Mouse (Mus musculus) brain, embryonic 14.5 days (tissue): ENCODE data around the gene Gpr137. TPM values are rescaled to one million over a fixed set of nuclear protein-coding genes. Genes with fewer than 3 reads are reported as not detected.

Experiments
- DNase-seq: peaks from one replicate; pipeline ENCODE4 v3.0.0-alpha.2; 2011; ENCODE audit warnings: low read depth
- CTCF ChIP-seq: fragments of 200-500 bp; IDR thresholded peaks from 2 replicates; pipeline ENCODE4 v1.5.1; 2012; ENCODE audit warnings: inconsistent platforms, mild to moderate bottlenecking, moderate library complexity, borderline replicate concordance; ENCODE audit not compliant: insufficient read depth, insufficient read length; ENCODE audit errors: extremely low read depth
- POLR2A ChIP-seq: fragments of 200-500 bp; IDR thresholded peaks from 2 replicates; pipeline ENCODE4 v1.6.1; 2012; ENCODE audit warnings: mild to moderate bottlenecking, inconsistent platforms, borderline replicate concordance; ENCODE audit not compliant: poor library complexity, insufficient read depth, insufficient read length, severe bottlenecking; ENCODE audit errors: extremely low read depth
- polyA plus RNA-seq: library from polyadenylated mRNA; depleted of rRNA; stranded (reverse); fragments of >200 nt; gene quantifications from 2 replicates; pipeline ENCODE4 v1.2.3, GENCODE M21; 2012

Gene Gpr137
- polyA plus RNA-seq, 1 experiment = 75.5 TPM

DNA sequence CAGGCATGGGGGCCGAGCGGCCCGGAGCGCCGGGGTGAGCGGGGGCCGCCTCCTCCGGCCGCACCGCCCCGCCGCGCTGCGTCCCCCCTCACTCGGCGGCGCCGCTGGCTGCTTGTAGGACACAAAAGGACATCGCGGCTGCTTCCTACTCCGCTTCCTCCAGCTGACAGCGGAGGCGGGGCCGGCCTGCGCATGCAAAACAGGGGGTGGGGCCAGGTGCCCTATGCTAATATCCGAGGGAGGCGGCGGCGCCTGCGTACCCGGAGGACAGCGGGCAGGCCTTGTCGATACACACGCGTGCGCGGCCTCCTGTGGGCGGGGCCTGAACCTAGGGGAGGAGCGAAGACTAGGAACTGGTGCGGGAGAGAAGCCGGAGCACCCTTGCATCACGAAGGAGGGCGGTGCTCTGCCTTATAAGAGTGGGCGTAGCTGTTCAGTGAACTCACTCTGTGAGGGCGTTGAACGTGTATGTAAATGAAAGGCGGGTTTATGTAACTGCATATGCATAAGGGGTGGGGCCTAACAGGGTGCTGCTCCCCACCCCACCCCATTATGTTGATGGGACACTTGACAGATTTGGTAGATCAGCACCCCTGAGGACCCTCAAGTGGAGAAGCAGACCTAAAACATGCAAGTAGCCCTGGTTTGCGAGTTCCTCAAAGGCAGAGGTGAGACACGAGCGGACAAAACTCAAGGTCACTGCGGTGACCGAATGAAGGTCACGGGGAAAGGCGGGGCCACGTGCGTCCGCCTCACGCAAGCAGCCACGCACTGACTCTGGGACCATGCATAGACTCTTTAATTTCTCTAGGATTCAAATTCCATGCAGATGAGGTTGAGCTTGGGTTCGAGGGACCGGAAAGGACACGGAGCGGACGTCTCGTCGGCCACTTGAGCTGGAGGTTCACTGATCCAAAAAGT, 20.4 kb downstream of the Gpr137 start, which contains the start of gene Esrra:
Gene Esrra (minus strand): TSS at position 167 of the 921 bp plus-strand sequence.
- peak; percentile 100 for DNase-seq
- TF ChIP-seq POLR2A (peak; percentile 86), CTCF (no peak)

- TF ChIP-seq POLR2A (no peak), CTCF (no peak)
- peak; percentile 60 for DNase-seq
These were observed 21.3 kb downstream of the Gpr137 start for GRCm38 (mm10) chr19:6920741-6921636.

- peak; percentile 42 for DNase-seq
These were observed 22.2 kb downstream of the Gpr137 start for GRCm38 (mm10) chr19:6919876-6920740.

DNA sequence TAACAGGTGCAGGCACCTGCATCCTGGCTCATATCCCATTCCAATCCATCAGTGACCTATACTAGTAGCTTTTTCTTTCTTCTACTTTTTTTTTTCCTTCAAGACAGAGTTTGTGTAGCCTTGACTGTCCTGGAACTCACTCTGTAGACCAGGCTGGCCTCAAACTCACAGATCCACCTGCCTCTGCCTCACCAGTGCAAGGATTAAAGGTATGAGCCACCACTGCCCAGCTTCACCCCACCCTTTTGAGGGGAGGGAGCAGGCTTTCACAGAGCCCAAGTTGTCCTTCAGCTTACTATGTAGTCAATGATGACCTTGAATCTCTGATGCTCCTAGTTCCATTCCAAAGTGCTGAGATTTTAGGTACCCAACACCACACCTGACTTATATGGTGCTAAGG, 22.8 kb downstream of the Gpr137 start:
- TF ChIP-seq CTCF (no peak), POLR2A (no peak)
- DNase-seq = no peak

More at GRCm38 (mm10) chr19:6919876-6920740, 22.2 kb downstream of the Gpr137 start:
- no peak for TF ChIP-seq POLR2A
- TF ChIP-seq CTCF = no peak

DNA sequence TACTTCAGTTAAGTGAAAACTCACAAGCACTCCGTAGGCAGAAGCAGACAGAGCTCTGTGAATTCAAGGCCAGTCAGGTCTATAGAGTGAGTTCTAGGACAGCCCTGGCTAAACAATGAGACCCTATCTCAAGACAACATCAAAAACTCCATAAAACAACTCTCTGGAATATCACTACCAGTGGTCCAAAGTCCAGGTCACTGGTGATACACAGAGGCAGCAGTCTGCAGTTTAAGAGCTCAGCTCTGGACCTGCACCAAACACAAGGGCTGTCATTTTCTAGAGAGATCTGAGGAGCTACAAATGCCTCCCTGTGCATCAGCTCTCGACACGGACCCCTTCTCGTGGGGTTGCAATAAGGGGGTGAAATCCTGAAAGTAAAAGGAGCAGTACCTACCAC, 24.0 kb downstream of the Gpr137 start:
- no peak for TF ChIP-seq CTCF
- no peak for TF ChIP-seq POLR2A
- no peak for DNase-seq

DNA sequence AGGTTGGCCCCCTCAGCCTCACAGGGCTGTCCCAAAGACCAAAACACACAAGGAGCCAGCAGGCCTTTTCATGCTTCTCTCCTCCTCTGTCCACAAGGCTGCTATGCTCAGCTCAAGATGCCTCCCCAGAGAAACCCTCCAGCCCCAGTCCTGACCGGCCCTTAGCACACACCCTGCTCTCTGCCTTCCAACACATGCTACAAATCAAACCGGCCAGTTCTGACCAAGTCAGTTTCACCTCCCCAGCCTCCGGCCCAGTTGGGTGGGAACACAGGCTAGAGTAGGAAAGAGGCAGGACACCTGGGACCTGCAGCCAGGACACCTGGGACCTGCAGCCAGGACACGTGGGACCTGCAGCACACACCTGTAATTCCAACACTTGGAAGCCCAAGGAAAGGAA, 25.8 kb downstream of the Gpr137 start:
- no peak for DNase-seq
- TF ChIP-seq CTCF (no peak), POLR2A (no peak)

DNA sequence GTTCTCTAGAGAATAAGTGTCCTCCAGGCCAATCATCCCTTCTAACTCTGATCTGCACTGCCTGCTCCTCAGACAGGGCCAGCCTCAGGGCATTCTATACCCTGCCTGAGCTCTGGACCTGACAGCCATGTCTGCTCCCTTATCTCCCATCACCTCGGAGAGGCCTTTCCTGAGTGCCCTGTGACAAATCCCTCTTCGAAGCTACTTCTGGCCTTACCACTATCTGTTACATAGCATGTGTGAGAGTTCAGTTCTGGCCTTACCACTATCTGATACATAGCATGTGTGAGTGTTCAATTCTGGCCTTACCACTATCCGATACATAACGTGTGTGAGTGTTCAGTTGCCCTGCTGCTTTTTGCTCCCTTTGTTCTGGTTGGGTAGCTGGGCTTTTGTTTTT, 27.0 kb downstream of the Gpr137 start:
- DNase-seq = no peak
- TF ChIP-seq POLR2A = no peak
- TF ChIP-seq CTCF = no peak

- TF ChIP-seq POLR2A (no peak), CTCF (no peak)
- no peak for DNase-seq
These were observed 27.7 kb downstream of the Gpr137 start for GRCm38 (mm10) chr19:6914540-6914939.

DNA sequence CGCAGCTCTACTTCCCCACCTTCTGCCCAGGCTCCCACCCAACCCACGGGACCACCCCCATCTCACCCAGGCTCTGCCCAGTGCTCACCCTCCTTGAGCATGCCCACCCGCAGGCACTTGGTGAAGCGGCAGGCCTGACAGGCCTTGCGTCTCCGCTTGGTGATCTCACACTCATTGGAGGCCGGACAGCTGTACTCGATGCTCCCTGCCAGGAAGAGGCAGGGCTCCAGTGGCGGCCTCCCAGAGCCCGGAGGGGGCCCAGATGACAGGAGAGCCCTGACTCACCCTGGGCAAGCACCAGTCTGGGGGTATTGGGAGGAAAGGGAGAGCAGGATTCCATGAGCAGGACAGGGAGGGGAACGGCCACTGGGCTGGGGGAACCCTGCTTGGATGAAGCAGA, 28.3 kb downstream of the Gpr137 start:
- DNase-seq = no peak
- TF ChIP-seq POLR2A = no peak
- TF ChIP-seq CTCF = no peak

GRCm38 (mm10) chr19:6913036-6913435, 29.2 kb downstream of the Gpr137 start:
- DNase-seq = no peak
- TF ChIP-seq CTCF (no peak), POLR2A (no peak)

GRCm38 (mm10) chr19:6912205-6912970, 29.9 kb downstream of the Gpr137 start:
- DNase-seq = no peak
- TF ChIP-seq CTCF = no peak
- no peak for TF ChIP-seq POLR2A
